Mouse (Mus musculus) limb, embryonic 11.5 days (tissue): ENCODE results near the gene Neurl4. TPM values are rescaled to one million over a fixed set of nuclear protein-coding genes. Genes with fewer than 3 reads are reported as not detected.

Experiments used
- ATAC-seq: fragments of 200-750 bp; cut with Nextera tagmentation; 2 replicates; pipeline ENCODE4 v1.8.0; 2017; ENCODE audit warnings: low read depth; ENCODE audit not compliant: insufficient number of reproducible peaks, low FRiP score, low TSS enrichment
- DNase-seq: peaks from one replicate; pipeline ENCODE4 v3.0.0-alpha.2; 2015; ENCODE audit warnings: low spot score
- H3K27ac ChIP-seq: fragments of 300-500 bp; sonication (generic); replicated peaks from 2 replicates; pipeline ENCODE4 v1.5.1; 2014; ENCODE audit warnings: low read depth, mild to moderate bottlenecking, low read length
- H3K27me3 ChIP-seq: fragments of 300-500 bp; sonication (generic); 2 replicates; pipeline ENCODE4 v1.6.1; 2014; ENCODE audit warnings: mild to moderate bottlenecking, low read length, mixed read lengths; ENCODE audit not compliant: control insufficient read depth, insufficient read depth
- H3K36me3 ChIP-seq: fragments of 300-500 bp; sonication (generic); 2 replicates; pipeline ENCODE4 v1.6.1; 2014; ENCODE audit warnings: mild to moderate bottlenecking, low read length, moderate library complexity, mixed read lengths; ENCODE audit not compliant: control insufficient read depth, insufficient read depth
- H3K4me1 ChIP-seq: fragments of 300-500 bp; sonication (generic); 2 replicates; pipeline ENCODE4 v1.6.1; 2014; ENCODE audit warnings: low read length, mixed read lengths; ENCODE audit not compliant: control insufficient read depth, insufficient read depth
- H3K4me2 ChIP-seq: fragments of 300-500 bp; sonication (generic); 2 replicates; pipeline ENCODE4 v1.6.1; 2014; ENCODE audit warnings: low read depth, mild to moderate bottlenecking, moderate library complexity; ENCODE audit not compliant: severe bottlenecking
- H3K4me3 ChIP-seq: fragments of 300-500 bp; sonication (generic); 2 replicates; pipeline ENCODE4 v1.5.1; 2014; ENCODE audit warnings: low read depth, low read length
- H3K9ac ChIP-seq: fragments of 300-500 bp; sonication (generic); 2 replicates; pipeline ENCODE4 v1.6.1; 2014; ENCODE audit warnings: mild to moderate bottlenecking, low read length
- H3K9me3 ChIP-seq: fragments of 300-500 bp; sonication (generic); 2 replicates; pipeline ENCODE4 v1.6.1; 2016; ENCODE audit warnings: low read length; ENCODE audit not compliant: control insufficient read depth
- WGBS: fragments of 180-500 bp; shearing (Covaris S2); extraction: QIAGEN DNeasy Blood & Tissue Kit; methylation state at CpG from one replicate; pipeline ENCODE4 v1.1.7; 2014; 5-methylcytosine and 5-hydroxymethylcytosine counted together
- polyA plus RNA-seq: library from polyadenylated mRNA; unstranded; fragments of >200 nt; fragmentation: Nextera tagmentation; extraction: Ambion mirVana; gene quantifications from 2 replicates; pipeline ENCODE4 v1.2.1, GENCODE M21; 2014

Gene Neurl4
- polyA plus RNA-seq, 1 experiment from 2014 or later = 15.5 TPM

DNA sequence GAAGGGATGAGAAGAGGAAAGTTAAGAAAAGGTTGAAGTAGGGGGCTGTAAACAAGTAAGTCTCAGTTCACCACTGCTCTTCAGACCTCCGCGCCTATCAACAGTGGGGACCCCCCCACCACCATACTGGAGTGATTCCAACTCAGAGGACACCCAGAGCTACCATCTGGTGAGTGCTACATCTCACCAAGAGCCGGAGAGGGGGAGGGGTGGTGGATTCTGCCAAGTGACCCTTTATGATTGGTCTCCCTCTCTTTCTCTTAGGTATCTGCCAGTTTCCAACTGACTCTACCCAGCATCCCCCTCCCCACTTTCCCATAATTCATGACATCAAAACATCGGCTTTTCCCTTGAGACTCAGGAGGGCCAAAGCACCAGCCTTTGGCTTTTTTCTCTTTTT is 40.1 kb downstream of the Neurl4 start:
- peaks cover 7% of the 10 kb centered on the region; the same call in 1 of the 2 replicates for H3K36me3 ChIP-seq

DNA sequence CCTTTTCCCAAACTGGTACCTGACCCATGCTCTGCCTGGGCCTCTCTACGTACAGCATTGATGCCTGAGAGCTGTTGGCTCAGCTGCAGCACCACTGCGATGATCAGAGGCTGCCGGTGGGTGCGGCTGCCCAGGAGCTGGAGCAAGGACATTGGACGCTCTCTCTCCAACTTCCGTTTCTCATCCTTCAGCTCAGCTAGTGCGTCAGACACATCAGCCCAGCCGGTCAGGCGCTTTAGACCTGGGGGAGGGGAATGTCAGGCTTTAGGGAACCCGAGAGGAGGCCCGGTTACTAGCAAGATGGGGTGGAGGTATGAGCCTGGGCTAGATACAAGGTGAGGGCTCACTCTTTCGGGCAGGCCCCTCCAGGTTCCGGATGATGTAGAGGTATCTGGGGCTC is 44.3 kb downstream of the Neurl4 start:
- no peak for ATAC-seq
- Histone ChIP-seq H3K4me2 (no peak overlapping the region), H3K4me1 (peaks cover 7% of the 10 kb centered on the region; the same call in 1 of the 2 replicates), H3K36me3 (peaks cover 7% of the 10 kb centered on the region; the same call in 1 of the 2 replicates), H3K27ac (no peak overlapping the region), H3K9me3 (no peaks in the 10 kb centered on the region), H3K9ac (no peak overlapping the region), H3K4me3 (no peak overlapping the region), H3K27me3 (no peaks in the 10 kb centered on the region)
- no peak for DNase-seq
- 78% methylated on average over 13 of the region's 13 CpGs for WGBS

More for the DNA sequence above, 40.1 kb downstream of the Neurl4 start:
- Histone ChIP-seq H3K9me3 (no peaks in the 10 kb centered on the region), H3K4me2 (no peak overlapping the region), H3K9ac (no peak overlapping the region), H3K27ac (no peak overlapping the region), H3K4me1 (peaks cover 22% of the 10 kb centered on the region), H3K27me3 (peaks cover 8% of the 10 kb centered on the region), H3K4me3 (no peak overlapping the region)
- 74% methylated on average over 4 of the region's 4 CpGs for WGBS
- DNase-seq (no peak), ATAC-seq (no peak)

DNA sequence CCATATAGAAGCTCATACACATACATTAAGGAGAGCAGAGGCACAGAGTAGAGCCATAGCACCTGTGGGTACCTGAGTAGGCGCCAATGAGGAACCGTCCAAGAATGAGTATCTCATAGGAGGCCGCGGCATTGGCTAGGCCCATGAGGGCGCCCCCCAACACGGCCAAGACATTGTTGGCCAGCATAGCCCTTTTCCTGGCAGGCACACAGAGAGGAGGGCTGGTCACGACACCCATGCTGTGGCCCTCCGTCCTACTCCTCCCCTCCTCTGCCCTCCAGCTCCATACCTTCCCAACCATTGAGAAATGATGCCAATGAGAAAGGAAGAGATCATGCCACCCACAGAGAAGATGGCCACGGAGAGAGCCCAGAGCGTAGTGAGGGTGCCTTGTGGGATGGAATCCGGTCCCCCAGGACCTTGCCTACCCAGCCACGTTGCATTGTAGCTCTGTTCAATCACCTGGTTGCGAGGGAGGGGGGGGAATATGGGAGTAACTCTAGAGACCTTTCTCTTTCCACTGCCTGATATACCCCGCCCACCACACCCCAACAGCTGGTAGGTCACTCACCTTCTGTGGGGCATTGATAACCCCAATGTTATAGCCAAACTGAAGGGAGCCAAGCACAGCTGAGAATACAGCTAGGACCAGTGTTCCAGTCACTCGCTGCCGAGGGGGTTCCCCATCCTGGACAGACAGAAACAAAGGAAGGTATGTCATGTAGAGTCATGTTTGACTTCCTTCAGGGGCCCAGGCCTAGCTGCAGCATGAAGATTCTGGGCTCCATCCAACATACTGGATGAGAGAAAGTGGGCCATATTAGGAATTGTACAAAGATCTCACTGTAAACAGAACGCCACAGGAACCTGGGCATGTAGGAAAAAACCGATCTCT is 45.4 kb downstream of the Neurl4 start:
- 91% methylated on average over 18 of the region's 18 CpGs for WGBS
- ATAC-seq = no peak
- H3K36me3 ChIP-seq = peaks cover 7% of the 10 kb centered on the region; the same call in 1 of the 2 replicates

DNA sequence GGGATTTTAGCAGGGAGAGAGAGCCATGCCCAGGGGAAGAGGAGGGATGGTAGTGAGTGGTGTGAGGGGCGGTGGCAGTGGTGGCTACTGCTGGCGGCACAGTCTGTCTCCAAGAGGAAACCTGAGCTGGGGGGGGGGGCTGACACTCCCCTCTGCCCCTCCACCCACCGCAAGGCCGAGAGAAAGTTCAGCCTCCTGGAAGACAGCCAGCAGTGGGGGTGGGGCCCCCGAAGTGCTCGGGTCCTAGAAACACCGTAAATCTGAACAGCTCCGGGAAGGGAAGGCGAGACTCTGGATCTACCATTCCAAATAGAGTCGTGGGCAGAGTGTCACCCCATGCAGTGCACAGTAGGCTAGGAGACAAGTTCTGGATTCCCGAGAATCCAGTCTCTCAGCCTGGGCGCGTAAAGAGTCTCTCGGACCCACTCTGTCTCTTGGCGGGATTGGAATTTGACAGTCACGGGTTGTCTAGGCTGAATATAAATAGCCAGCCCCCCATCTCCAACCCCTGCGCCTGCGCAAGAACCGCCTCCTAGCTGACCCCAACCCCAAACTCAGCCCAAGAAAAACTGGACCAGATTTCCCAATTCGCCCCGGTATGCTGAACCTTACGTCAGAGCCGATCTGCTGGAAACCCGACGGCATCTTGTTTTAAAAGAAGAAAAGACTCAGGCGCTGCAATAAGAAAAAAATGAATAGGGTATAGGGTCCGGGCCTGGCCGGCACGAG is 46.6 kb downstream of the Neurl4 start:
- no peaks in the 10 kb centered on the region for H3K9me3 ChIP-seq
- peak overlapping the region; percentile 95 for H3K27ac ChIP-seq
- H3K27me3 ChIP-seq = no peaks in the 10 kb centered on the region
- H3K4me2 ChIP-seq = peak overlapping the region; percentile 82
- peak; percentile 57 for ATAC-seq
- H3K9ac ChIP-seq = peak overlapping the region; percentile 85
- DNase-seq = peak; percentile 78
- H3K4me3 ChIP-seq = peak overlapping the region; percentile 53
- WGBS = 1% methylated on average over 29 of the region's 29 CpGs
- H3K4me1 ChIP-seq = peaks cover 7% of the 10 kb centered on the region; the same call in 1 of the 2 replicates
- peaks cover 7% of the 10 kb centered on the region; the same call in 1 of the 2 replicates for H3K36me3 ChIP-seq

More for the DNA sequence above, 45.4 kb downstream of the Neurl4 start:
- Histone ChIP-seq H3K27me3 (no peaks in the 10 kb centered on the region), H3K27ac (no peak overlapping the region), H3K4me1 (peaks cover 7% of the 10 kb centered on the region; the same call in 1 of the 2 replicates), H3K9me3 (no peaks in the 10 kb centered on the region), H3K4me3 (peak overlapping the region; percentile 53), H3K4me2 (peak overlapping the region; percentile 82; the same call in 1 of the 2 replicates), H3K9ac (no peak overlapping the region)
- DNase-seq = no peak

- peak; percentile 99 for DNase-seq
- Histone ChIP-seq H3K4me2 (peak within 1 kb of the TSS; percentile 82), H3K27ac (peak within 1 kb of the TSS; percentile 95), H3K36me3 (peaks cover 7% of the 10 kb centered on the region; the same call in 1 of the 2 replicates), H3K27me3 (no peaks in the 10 kb centered on the region), H3K4me1 (peaks cover 7% of the 10 kb centered on the region; the same call in 1 of the 2 replicates), H3K9ac (peak within 1 kb of the TSS; percentile 85), H3K4me3 (peak within 1 kb of the TSS; percentile 53), H3K9me3 (no peaks in the 10 kb centered on the region)
- under 1% methylated on average over 34 of the region's 34 CpGs for WGBS
- ATAC-seq = peak; percentile 94
Observed at GRCm38 (mm10) chr11:69948066-69948762, 47.3 kb downstream of the Neurl4 start, which contains the start of gene Slc2a4. Gene Slc2a4, minus strand, starts transcription at chr11:69948188.

DNA sequence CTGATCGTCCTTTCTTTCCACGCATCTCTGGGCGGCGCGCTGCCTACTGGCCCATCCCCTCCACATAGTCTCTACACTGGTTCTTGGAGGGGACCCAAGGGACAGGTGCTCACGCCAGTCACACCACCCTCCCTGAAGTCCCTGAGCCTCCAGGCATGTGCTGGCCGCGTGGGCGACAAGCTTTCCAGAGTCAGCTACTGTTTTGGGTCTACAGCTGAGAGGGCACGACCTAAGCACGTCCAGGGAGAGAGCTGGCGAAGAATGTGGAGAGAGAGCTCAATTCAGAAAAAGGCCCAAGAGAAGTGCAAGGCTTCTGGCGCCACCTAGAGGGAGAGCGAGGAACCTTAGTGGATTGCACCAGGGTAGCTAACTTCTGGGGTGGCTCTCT is 47.9 kb downstream of the Neurl4 start:
- peak overlapping the region; percentile 82 for H3K4me2 ChIP-seq
- H3K4me3 ChIP-seq = peak overlapping the region; percentile 53
- no peaks in the 10 kb centered on the region for H3K9me3 ChIP-seq
- WGBS = 0% methylated on average over 14 of the region's 14 CpGs
- H3K4me1 ChIP-seq = peaks cover 7% of the 10 kb centered on the region; the same call in 1 of the 2 replicates
- DNase-seq = peak; percentile 98
- H3K27ac ChIP-seq = peak overlapping the region; percentile 95
- H3K9ac ChIP-seq = peak overlapping the region; percentile 85
- peak; percentile 48 for ATAC-seq
- no peaks in the 10 kb centered on the region for H3K27me3 ChIP-seq
- peaks cover 7% of the 10 kb centered on the region; the same call in 1 of the 2 replicates for H3K36me3 ChIP-seq

DNA sequence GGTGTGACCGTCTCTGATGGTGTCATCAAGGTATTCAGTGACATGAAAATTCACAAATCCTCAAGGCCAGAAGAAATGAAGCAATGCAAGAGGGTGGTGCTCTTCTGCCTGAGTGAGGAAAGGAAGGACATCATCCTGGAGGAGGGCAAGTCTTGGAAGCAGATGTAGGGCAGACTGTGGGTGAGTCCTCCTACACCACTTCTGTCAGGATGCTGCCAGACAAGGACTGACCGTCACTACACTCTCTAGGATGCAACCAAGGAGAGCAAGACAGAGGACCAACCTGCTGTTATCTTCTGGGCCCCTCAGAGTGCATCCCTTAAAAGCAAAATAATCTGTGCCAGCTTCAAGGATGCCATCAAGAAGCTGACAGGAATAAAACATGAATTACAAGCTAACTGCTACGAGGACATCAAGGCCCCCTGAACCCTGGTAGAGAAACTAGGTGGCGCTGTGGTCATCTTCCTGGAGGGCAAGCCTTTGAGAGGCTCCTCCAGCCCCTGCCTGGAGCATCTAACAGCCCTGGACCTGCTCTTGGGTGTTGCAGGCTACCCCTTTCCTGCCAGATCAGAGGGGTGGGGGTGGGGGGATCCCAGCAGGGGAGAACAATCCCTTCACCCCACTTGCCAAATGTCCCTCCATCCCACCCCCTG is 50.1 kb downstream of the Neurl4 start:
- no peak for DNase-seq
- WGBS = 41% methylated on average over 4 of the region's 4 CpGs
- H3K4me2 ChIP-seq = no peak overlapping the region
- peaks cover 7% of the 10 kb centered on the region; the same call in 1 of the 2 replicates for H3K4me1 ChIP-seq
- no peak overlapping the region for H3K27ac ChIP-seq
- no peaks in the 10 kb centered on the region for H3K36me3 ChIP-seq
- H3K27me3 ChIP-seq = no peaks in the 10 kb centered on the region
- H3K9ac ChIP-seq = no peak overlapping the region
- no peak for ATAC-seq
- no peak overlapping the region for H3K4me3 ChIP-seq
- H3K9me3 ChIP-seq = no peaks in the 10 kb centered on the region
